Mouse (Mus musculus): Measurements from ENCODE around the gene Gm10570.

The Gm10570 gene

GRCm38 (mm10) chr4:130308231-130309081 lies at the start of gene Gm10570, which contains the start of gene Fabp3:
TSS of gene Gm10570 (minus strand) at chr4:130308674.
TSS of gene Fabp3 (plus strand) at chr4:130308595.
- DNase-seq (ENCODE audit: low spot score in 2 of 2), result peak; percentile 71 to 74

- DNase-seq (ENCODE audit: low spot score in 2 of 2), result no peak
These were observed 49.5 kb upstream of the Gm10570 start for GRCm38 (mm10) chr4:130357946-130358345.

- DNase-seq (ENCODE audit: low spot score in 2 of 2), result no peak
These were observed 44.1 kb upstream of the Gm10570 start for GRCm38 (mm10) chr4:130352588-130352987.

GRCm38 (mm10) chr4:130350690-130351422 lies 42.4 kb upstream of the Gm10570 start:
- no peak for DNase-seq (ENCODE audit: low spot score in 2 of 2)

GRCm38 (mm10) chr4:130349666-130350065 lies 41.2 kb upstream of the Gm10570 start:
- DNase-seq (ENCODE audit: low spot score in 2 of 2), result no peak

GRCm38 (mm10) chr4:130341691-130342090 lies 33.2 kb upstream of the Gm10570 start:
- peak in 1 of 2 experiments; percentile 29 for DNase-seq (ENCODE audit: low spot score in 2 of 2)

- no peak for DNase-seq (ENCODE audit: low spot score in 2 of 2)
These were observed 27.4 kb upstream of the Gm10570 start for GRCm38 (mm10) chr4:130335867-130336266.

GRCm38 (mm10) chr4:130327366-130327765 lies 18.9 kb upstream of the Gm10570 start:
- DNase-seq (ENCODE audit: low spot score in 2 of 2), result no peak

GRCm38 (mm10) chr4:130325446-130325845 lies 17.0 kb upstream of the Gm10570 start:
- DNase-seq (ENCODE audit: low spot score in 2 of 2), result no peak

- DNase-seq (ENCODE audit: low spot score in 2 of 2), result no peak
These were observed 15.1 kb upstream of the Gm10570 start for GRCm38 (mm10) chr4:130323607-130324006.

- no peak for DNase-seq (ENCODE audit: low spot score in 2 of 2)
These were observed 14.7 kb upstream of the Gm10570 start for GRCm38 (mm10) chr4:130323165-130323564.

- no peak for DNase-seq (ENCODE audit: low spot score in 2 of 2)
These were observed 14.1 kb upstream of the Gm10570 start for GRCm38 (mm10) chr4:130322567-130322966.

- no peak for DNase-seq (ENCODE audit: low spot score in 2 of 2)
These were observed 13.2 kb upstream of the Gm10570 start for GRCm38 (mm10) chr4:130321640-130322039.

GRCm38 (mm10) chr4:130319564-130319963 lies 11.1 kb upstream of the Gm10570 start:
- DNase-seq (ENCODE audit: low spot score in 2 of 2), result no peak

- no peak for DNase-seq (ENCODE audit: low spot score in 2 of 2)
These were observed 9.6 kb upstream of the Gm10570 start for GRCm38 (mm10) chr4:130318122-130318521.

- no peak for DNase-seq (ENCODE audit: low spot score in 2 of 2)
These were observed 8.2 kb upstream of the Gm10570 start for GRCm38 (mm10) chr4:130316691-130317090.

- DNase-seq (ENCODE audit: low spot score in 2 of 2), result no peak
These were observed 7.5 kb upstream of the Gm10570 start for GRCm38 (mm10) chr4:130315771-130316527.

GRCm38 (mm10) chr4:130313552-130313951 lies 5.1 kb upstream of the Gm10570 start:
- DNase-seq (ENCODE audit: low spot score in 2 of 2), result no peak

GRCm38 (mm10) chr4:130312526-130312925 lies 4.1 kb upstream of the Gm10570 start:
- DNase-seq (ENCODE audit: low spot score in 2 of 2), result no peak

GRCm38 (mm10) chr4:130309254-130309653 lies 780 bp upstream of the Gm10570 start:
- DNase-seq (ENCODE audit: low spot score in 2 of 2), result no peak

- DNase-seq (ENCODE audit: low spot score in 2 of 2), result no peak
These were observed 633 bp downstream of the Gm10570 start for GRCm38 (mm10) chr4:130307851-130308230.
